Mouse (Mus musculus) embryonic stem cell, embryonic (primary cell): ENCODE results near the gene Ksr1.

Experiments
- CTCF ChIA-PET, 4 experiments: fragments of 300-600 bp in 2 of 4; fragments of 350-600 bp in 2 of 4; sonication (Branson Sonifier 250); formaldehyde crosslinking; loops; one replicate each; lab custom pipeline; 2022; ENCODE audit warnings: inconsistent platforms in 2 of 4; lab: Charles Lee
- POLR2A ChIA-PET, 4 experiments: fragments of 300-600 bp in 2 of 4; fragments of 350-600 bp in 2 of 4; sonication (Branson Sonifier 250); formaldehyde crosslinking; loops; one replicate each; lab custom pipeline; 2022; ENCODE audit warnings: antibody characterized with exemption in 4 of 4, inconsistent platforms in 1 of 4; lab: Charles Lee

Gene Ksr1

GRCm38 (mm10) chr11:79037555-79037954 is 108.7 kb downstream of the Ksr1 start:
- POLR2A ChIA-PET: interaction anchor here in 2 of 4 experiments (1.1 to 1.3 kb wide), 2 partner anchors 58 to 126 kb away, joined by 3 read pairs; no protein-coding TSS in a partner anchor
- CTCF ChIA-PET: no interaction called here

GRCm38 (mm10) chr11:79036324-79036723 is 109.9 kb downstream of the Ksr1 start:
- ChIA-PET POLR2A (interaction anchor here in 3 of 4 experiments (0.6 to 1.3 kb wide), 3 partner anchors 9 to 99 kb away, joined by 3 to 5 read pairs (median 3); no protein-coding TSS in a partner anchor), CTCF (interaction anchor here (0.5 to 1.4 kb wide), 5 partner anchors 12 to 188 kb away, joined by 3 to 4 read pairs (median 3); no protein-coding TSS in a partner anchor)

DNA sequence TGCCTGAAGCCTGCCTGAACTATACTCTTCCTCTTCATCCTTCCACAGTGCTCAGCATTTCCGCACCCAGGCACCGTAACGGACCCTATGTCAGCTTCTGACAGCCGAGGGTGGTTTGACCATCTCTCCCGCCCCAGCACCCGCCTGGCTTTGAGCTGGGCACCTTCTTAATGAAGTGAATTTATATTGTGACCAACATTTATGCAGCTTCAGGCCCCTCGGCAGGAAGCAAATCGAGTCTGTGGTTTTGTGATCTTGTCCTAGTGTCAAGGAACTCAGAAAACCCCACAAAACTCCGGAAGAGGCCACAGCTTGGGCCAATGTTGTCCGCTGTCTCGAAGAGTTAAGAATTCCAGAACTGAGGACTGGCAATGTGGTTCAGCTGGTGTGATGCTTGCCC is 112.6 kb downstream of the Ksr1 start:
- CTCF ChIA-PET: interaction anchor here in 1 of 4 experiments (0.7 to 1.6 kb wide), 2 partner anchors 15 to 117 kb away, joined by 3 read pairs; no protein-coding TSS in a partner anchor
- POLR2A ChIA-PET: interaction anchor here in 2 of 4 experiments (0.8 to 2.0 kb wide), 4 partner anchors 9 to 190 kb away, joined by 3 to 4 read pairs (median 3); no protein-coding TSS in a partner anchor

DNA sequence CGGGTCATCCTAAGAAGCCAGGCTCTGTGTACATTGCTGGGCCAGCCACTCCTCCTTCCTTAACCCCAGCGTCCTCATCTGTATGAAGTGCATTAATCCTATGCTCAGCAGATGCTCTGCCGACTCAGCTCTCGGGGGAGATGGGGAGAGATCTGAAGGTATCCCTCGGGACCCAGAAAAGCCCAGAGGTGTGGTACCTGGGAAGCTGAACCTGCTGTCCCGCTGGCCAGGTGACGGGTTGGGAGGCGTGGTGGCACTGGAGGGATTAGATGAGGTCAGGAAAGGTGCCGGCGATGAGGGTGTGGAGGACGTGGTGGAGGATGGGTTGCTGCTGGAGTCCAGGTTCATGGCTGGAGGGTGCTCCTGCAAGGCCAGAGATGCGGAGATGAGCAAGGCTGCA is 113.2 kb downstream of the Ksr1 start:
- POLR2A ChIA-PET: interaction anchor here in 2 of 4 experiments (1.0 to 2.0 kb wide), 3 partner anchors 8 to 191 kb away, joined by 3 to 4 read pairs (median 3); no protein-coding TSS in a partner anchor
- CTCF ChIA-PET: interaction anchor here in 1 of 4 experiments (0.7 to 1.6 kb wide), 3 partner anchors 11 to 118 kb away, joined by 3 read pairs; no protein-coding TSS in a partner anchor

GRCm38 (mm10) chr11:79031452-79031746 is 114.8 kb downstream of the Ksr1 start:
- ChIA-PET CTCF (interaction anchor here (0.5 to 5.0 kb wide), 25 partner anchors 11 to 311 kb away, joined by 3 to 58 read pairs (median 4); partner anchors contain the start of gene Gm9964 (in 1 of the 4)), POLR2A (interaction anchor here in 2 of 4 experiments (0.8 to 2.1 kb wide), 9 partner anchors 9 to 182 kb away, joined by 3 to 6 read pairs (median 5); no protein-coding TSS in a partner anchor)

- POLR2A ChIA-PET: interaction anchor here (0.5 to 2.1 kb wide), 19 partner anchors 9 to 966 kb away, joined by 3 to 6 read pairs (median 4); partner anchors contain the start of gene Nf1 (in 1 of the 4)
- CTCF ChIA-PET: interaction anchor here (0.5 to 5.0 kb wide), 77 partner anchors 8 to 1488 kb away, joined by 3 to 58 read pairs (median 4); partner anchors contain the start of gene Gm9964 (in 1 of the 4)
Measured at GRCm38 (mm10) chr11:79030570-79031451, 115.4 kb downstream of the Ksr1 start.

GRCm38 (mm10) chr11:79023751-79024150 is 122.5 kb downstream of the Ksr1 start:
- POLR2A ChIA-PET: interaction anchor here in 1 of 4 experiments (0.9 to 1.0 kb wide), 2 partner anchors 21 to 52 kb away, joined by 3 to 4 read pairs; no protein-coding TSS in a partner anchor

GRCm38 (mm10) chr11:79023342-79023741 is 122.9 kb downstream of the Ksr1 start:
- ChIA-PET CTCF (interaction anchor here in 3 of 4 experiments (0.6 to 1.2 kb wide), 3 partner anchors 56 to 201 kb away, joined by 3 read pairs; no protein-coding TSS in a partner anchor), POLR2A (interaction anchor here in 1 of 4 experiments (1.0 kb wide), 1 partner anchor 21 kb away, joined by 4 read pairs; no protein-coding TSS in a partner anchor)

More at GRCm38 (mm10) chr11:79023751-79024150, 122.5 kb downstream of the Ksr1 start:
- CTCF ChIA-PET: interaction anchor here in 2 of 4 experiments (0.6 to 0.7 kb wide), 2 partner anchors 66 to 1926 kb away, joined by 3 read pairs; no protein-coding TSS in a partner anchor

- POLR2A ChIA-PET: interaction anchor here in 2 of 4 experiments (0.5 to 1.0 kb wide), 2 partner anchors 20 to 204 kb away, joined by 3 to 4 read pairs; no protein-coding TSS in a partner anchor
Measured at GRCm38 (mm10) chr11:79022836-79023235, 123.4 kb downstream of the Ksr1 start.

GRCm38 (mm10) chr11:79020535-79021045 is 125.6 kb downstream of the Ksr1 start:
- CTCF ChIA-PET: interaction anchor here (0.5 to 6.4 kb wide), 20 partner anchors 9 to 287 kb away, joined by 3 to 58 read pairs (median 7); partner anchors contain the start of gene Gm9964 (in 1 of the 4)
- POLR2A ChIA-PET: interaction anchor here (0.6 to 9.0 kb wide), 21 partner anchors 8 to 331 kb away, joined by 3 to 110 read pairs (median 3); partner anchors contain the start of genes Lgals9 (in 2 of the 4) and Nf1 (in 1 of the 4)

More at GRCm38 (mm10) chr11:79022836-79023235, 123.4 kb downstream of the Ksr1 start:
- CTCF ChIA-PET: interaction anchor here in 3 of 4 experiments (0.5 to 6.4 kb wide), 4 partner anchors 6 to 202 kb away, joined by 3 to 58 read pairs (median 3); no protein-coding TSS in a partner anchor

DNA sequence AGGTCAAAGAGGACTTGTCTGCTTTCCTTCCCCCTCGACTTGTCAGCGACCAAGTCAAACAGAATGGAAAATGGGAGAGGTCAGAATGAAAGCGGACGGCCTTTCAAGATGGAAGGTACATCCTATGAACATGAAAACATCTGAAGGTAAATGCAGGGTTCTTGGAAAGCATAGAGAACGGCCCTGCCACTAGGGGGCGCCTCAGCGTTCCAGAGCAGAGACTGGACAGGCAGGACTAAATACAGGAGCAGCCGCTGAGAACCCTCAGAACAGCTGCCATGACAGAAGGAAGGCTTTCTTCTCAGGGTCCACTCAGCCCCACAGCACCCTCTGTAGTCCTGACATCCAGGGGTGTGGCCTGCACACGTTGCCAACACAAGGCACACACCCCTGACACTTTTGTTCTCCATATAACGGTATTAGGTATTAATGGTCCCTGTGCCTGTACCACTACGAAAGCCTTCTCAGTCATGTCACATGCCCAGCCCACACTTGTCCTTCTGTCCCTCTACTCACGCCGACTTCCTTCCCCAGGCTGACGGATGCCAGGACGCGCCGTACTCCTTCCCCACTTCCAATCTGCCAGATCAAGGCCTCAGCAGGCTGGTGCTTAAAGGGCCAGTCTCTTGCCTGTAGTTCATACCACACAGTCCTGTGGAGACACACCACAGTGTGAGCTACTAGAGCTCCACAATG is 126.2 kb downstream of the Ksr1 start:
- CTCF ChIA-PET: interaction anchor here (0.5 to 6.4 kb wide), 39 partner anchors 9 to 378 kb away, joined by 3 to 58 read pairs (median 5); partner anchors contain the start of genes Gm9964 (in 1 of the 4), Lgals9 (in 1 of the 4) and Nf1 (in 1 of the 4)

GRCm38 (mm10) chr11:79018954-79019704 is 127.1 kb downstream of the Ksr1 start:
- ChIA-PET CTCF (interaction anchor here (0.5 to 6.4 kb wide), 63 partner anchors 9 to 685 kb away, joined by 3 to 58 read pairs (median 4); partner anchors contain the start of genes Gm9964 (in 3 of the 4), Lgals9 (in 1 of the 4) and Nf1 (in 1 of the 4)), POLR2A (interaction anchor here in 3 of 4 experiments (0.6 to 9.0 kb wide), 11 partner anchors 11 to 205 kb away, joined by 3 to 110 read pairs (median 4); no protein-coding TSS in a partner anchor)

More for the DNA sequence above, 126.2 kb downstream of the Ksr1 start:
- POLR2A ChIA-PET: interaction anchor here in 3 of 4 experiments (0.6 to 9.0 kb wide), 19 partner anchors 17 to 331 kb away, joined by 3 to 110 read pairs (median 3); partner anchors contain the start of genes Lgals9 (in 1 of the 3) and Nf1 (in 1 of the 3)

DNA sequence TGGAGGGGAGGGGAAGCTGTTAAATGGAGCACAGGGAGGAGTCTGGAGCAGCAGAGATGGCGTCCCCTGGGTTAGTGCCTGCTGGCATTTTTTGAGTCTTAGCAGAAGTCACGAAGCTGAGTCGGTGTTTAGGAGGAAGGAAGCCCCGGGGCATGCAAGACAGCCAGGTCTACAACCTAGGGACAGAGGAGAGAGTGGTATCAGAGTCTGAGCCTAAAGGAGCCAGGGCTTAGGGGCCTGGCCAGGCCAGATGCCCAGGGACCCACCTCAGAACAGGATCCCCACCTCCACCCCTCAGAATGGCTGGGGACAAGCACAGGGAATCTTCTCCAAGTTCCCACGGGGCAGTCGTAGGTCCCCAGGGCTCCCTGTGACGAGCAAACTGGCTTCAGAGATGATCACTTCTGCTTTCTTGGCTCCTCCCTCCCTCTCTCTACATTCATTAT is 129.0 kb downstream of the Ksr1 start:
- CTCF ChIA-PET: interaction anchor here in 2 of 4 experiments (0.7 to 6.4 kb wide), 5 partner anchors 12 to 207 kb away, joined by 3 to 58 read pairs (median 4); no protein-coding TSS in a partner anchor
- POLR2A ChIA-PET: interaction anchor here in 3 of 4 experiments (0.6 to 9.0 kb wide), 8 partner anchors 9 to 136 kb away, joined by 3 to 110 read pairs (median 4); no protein-coding TSS in a partner anchor

DNA sequence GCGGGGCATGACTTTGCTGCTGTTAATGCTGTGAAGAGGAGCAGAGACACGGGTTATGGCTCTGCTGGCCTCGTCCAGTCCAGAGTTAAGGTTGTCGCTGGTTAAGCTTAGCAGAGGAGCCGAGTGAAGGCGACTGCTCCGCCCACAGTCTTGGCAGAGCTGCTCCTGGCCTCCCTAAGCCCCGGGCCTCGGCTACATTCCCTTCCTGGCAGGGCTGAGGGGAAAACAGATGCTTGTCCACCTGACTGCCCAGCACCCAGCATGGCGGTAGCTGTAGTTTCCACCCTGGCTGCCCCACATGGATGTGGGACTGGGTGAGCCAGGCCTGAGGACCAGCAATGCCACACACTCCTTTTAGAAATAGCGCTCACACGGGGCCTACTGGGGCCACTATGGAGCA is 130.0 kb downstream of the Ksr1 start:
- CTCF ChIA-PET: interaction anchor here in 2 of 4 experiments (1.0 to 6.4 kb wide), 7 partner anchors 13 to 208 kb away, joined by 3 to 58 read pairs (median 5); no protein-coding TSS in a partner anchor
- POLR2A ChIA-PET: interaction anchor here in 3 of 4 experiments (0.6 to 9.0 kb wide), 11 partner anchors 10 to 1270 kb away, joined by 3 to 110 read pairs (median 4); no protein-coding TSS in a partner anchor

DNA sequence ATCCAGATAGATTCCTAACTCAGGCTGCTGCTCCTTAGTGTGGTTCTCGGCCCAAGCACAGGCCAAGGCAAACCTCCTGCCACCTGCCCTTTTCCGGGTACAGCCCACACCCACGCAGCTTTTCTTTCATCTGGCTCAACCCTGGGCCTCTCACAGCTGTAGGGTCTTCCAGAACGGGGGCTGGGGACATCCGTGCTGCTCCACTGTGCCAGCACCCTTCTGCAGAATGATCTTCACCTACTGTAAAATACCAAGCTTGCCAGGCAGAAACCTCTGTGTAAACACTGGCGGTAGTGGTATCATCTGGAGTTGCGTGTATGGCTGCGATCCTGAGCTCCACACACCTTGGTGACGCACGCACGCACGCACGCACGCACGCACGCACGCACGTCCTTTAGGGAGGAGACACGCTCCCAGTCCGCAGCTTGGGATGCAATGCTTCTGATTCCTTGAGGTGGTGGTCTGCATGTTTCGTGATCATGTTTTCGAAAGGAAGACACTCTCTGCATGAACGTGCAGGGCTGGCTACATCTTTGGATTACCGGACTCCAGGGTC is 130.5 kb downstream of the Ksr1 start:
- CTCF ChIA-PET: interaction anchor here in 3 of 4 experiments (0.6 to 4.4 kb wide), 9 partner anchors 13 to 224 kb away, joined by 3 to 13 read pairs (median 5); no protein-coding TSS in a partner anchor
- POLR2A ChIA-PET: interaction anchor here in 3 of 4 experiments (0.6 to 9.0 kb wide), 11 partner anchors 10 to 1269 kb away, joined by 3 to 110 read pairs (median 4); no protein-coding TSS in a partner anchor
